7 mouse cellular contexts compared by ENCODE assay signal in genomic region chr6:51076861-51077768, GRCm38 (mm10).
DNase-seq lines count a peak whose midpoint lies in the region; ATAC-seq and TF ChIP-seq lines count a peak whose summit lies in the region.

No protein-coding gene starts in this region.

- no peaks in the 10 kb centered on the region for H3K27me3 ChIP-seq in stomach, embryonic 14.5 days (ENCODE audit: control insufficient read depth, insufficient read depth, low read length)
- no peaks in the 10 kb centered on the region for H3K27me3 ChIP-seq in stomach, postnatal 0 days (ENCODE audit: control insufficient read depth, insufficient read depth, low read length)

- H3K9me3 ChIP-seq in stomach, embryonic 14.5 days (ENCODE audit: control insufficient read depth, low read depth, low read length): no peaks in the 10 kb centered on the region
- H3K9me3 ChIP-seq in stomach, postnatal 0 days (ENCODE audit: control insufficient read depth, low read length): no peaks in the 10 kb centered on the region

- peak overlapping the region; percentile 56 for H3K27ac ChIP-seq in stomach, embryonic 14.5 days (ENCODE audit: low read length)
- no peak overlapping the region; the same call in 1 of the 2 replicates for H3K27ac ChIP-seq in stomach, postnatal 0 days (replicated peaks)

- no peaks in the 10 kb centered on the region for H3K36me3 ChIP-seq in stomach, embryonic 14.5 days (ENCODE audit: control insufficient read depth, insufficient read depth, low read length)
- H3K36me3 ChIP-seq in stomach, postnatal 0 days (ENCODE audit: control insufficient read depth, insufficient read depth, low read length): no peaks in the 10 kb centered on the region

- H3K4me1 ChIP-seq in stomach, embryonic 14.5 days (ENCODE audit: control insufficient read depth, insufficient read depth, low read length): peaks cover 21% of the 10 kb centered on the region
- H3K4me1 ChIP-seq in stomach, postnatal 0 days (replicated peaks; ENCODE audit: control insufficient read depth, insufficient read depth): no peaks in the 10 kb centered on the region; the same call in 1 of the 2 replicates

- WGBS in stomach, embryonic 14.5 days: 68% methylated on average over 21 of the region's 21 CpGs
- WGBS in stomach, postnatal 0 days: 76% methylated on average over 21 of the region's 21 CpGs

- H3K4me2 ChIP-seq in stomach, embryonic 14.5 days (replicated peaks; ENCODE audit: low read depth, low read length): no peak overlapping the region
- no peak overlapping the region for H3K4me2 ChIP-seq in stomach, postnatal 0 days (replicated peaks; ENCODE audit: low read depth)

- no peak for DNase-seq in stomach, postnatal 0 days (ENCODE audit: low spot score)
- DNase-seq in fibroblast of lung, adult 2 months (ENCODE audit: low read depth): peak; percentile 93
- DNase-seq in lung, adult 18-20 months: peak; percentile 59 to 74
- no peak for DNase-seq in gastrocnemius, postnatal 10 days
- no peak for DNase-seq in spleen, postnatal 14 days (ENCODE audit: low spot score in 2 of 2)
- DNase-seq in layer of hippocampus, adult 9-11 months: no peak

- ATAC-seq in stomach, embryonic 14.5 days (ENCODE audit: insufficient number of reproducible peaks, insufficient read depth, low FRiP score, low read depth): no peak
- ATAC-seq in stomach, postnatal 0 days (ENCODE audit: low FRiP score, low TSS enrichment): no peak

- no peak overlapping the region for H3K4me3 ChIP-seq in stomach, embryonic 14.5 days (ENCODE audit: low read depth, low read length)
- no peak overlapping the region for H3K4me3 ChIP-seq in stomach, postnatal 0 days (ENCODE audit: low read depth, low read length)

- no peak overlapping the region for H3K9ac ChIP-seq in stomach, embryonic 14.5 days (replicated peaks; ENCODE audit: low read depth, low read length)
- H3K9ac ChIP-seq in stomach, postnatal 0 days (ENCODE audit: low read length): no peak overlapping the region

- no peak for TF ChIP-seq EP300 in stomach, postnatal 0 days (optimal IDR thresholded peaks at IDR 0.05)

- TF ChIP-seq CTCF in stomach, postnatal 0 days (IDR thresholded peaks at IDR 0.05; ENCODE audit: low read depth): no peak

Comparison
In these comparisons a context has a peak if more than half of its experiments do, and no peak if none do; other contexts are left out.
1. DNase-seq: peak in fibroblast of lung, adult 2 months (single experiment) and lung, adult 18-20 months (2 of 2); none in stomach, postnatal 0 days (single experiment), gastrocnemius, postnatal 10 days (single experiment), spleen, postnatal 14 days (0 of 2) and layer of hippocampus, adult 9-11 months (single experiment).